Mouse (Mus musculus): ENCODE measurements around the gene Trp73. TPM values are rescaled to one million over a fixed set of nuclear protein-coding genes. Genes with fewer than 3 reads are reported as not detected.

Gene Trp73
- polyA plus RNA-seq, 1 experiment from 2014 or later, result 0.75 TPM

DNA sequence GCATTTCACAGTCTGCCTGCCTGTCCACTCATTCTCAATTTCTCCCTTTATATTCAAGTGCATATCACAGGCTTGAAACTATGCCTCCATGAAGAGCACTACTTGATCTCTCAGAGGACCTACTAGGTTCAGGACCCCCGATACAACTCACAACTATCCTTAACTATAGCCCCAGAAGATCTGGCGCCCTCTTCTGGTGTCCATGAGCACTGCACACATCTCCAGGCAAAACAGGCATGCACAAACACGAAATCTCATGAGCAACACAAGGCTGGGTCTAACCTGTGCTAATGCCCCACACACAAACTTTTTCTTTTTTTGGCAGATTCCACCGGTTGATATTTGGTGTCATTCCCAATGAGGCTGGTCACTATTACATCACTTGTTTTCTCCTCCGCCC, 94.2 kb downstream of the Trp73 start:
- H3K9ac ChIP-seq (ENCODE audit: low read length), result no peak overlapping the region
- H3K4me2 ChIP-seq (ENCODE audit: low read depth, severe bottlenecking), result no peak overlapping the region
- WGBS, result 73% methylated on average over 5 of the region's 5 CpGs
- H3K4me1 ChIP-seq (ENCODE audit: control insufficient read depth, insufficient read depth, low read length), result no peaks in the 10 kb centered on the region
- H3K4me3 ChIP-seq (ENCODE audit: low read depth, low read length), result no peak overlapping the region
- no peak overlapping the region for H3K27ac ChIP-seq (replicated peaks; ENCODE audit: low read depth, low read length)
- no peaks in the 10 kb centered on the region for H3K9me3 ChIP-seq (ENCODE audit: control insufficient read depth, low read length)
- ATAC-seq (ENCODE audit: insufficient number of reproducible peaks, low FRiP score, low TSS enrichment, low read depth) (no peak), DNase-seq (ENCODE audit: low spot score) (no peak)
- no peaks in the 10 kb centered on the region for H3K36me3 ChIP-seq (ENCODE audit: control insufficient read depth, insufficient read depth, low read length)
- H3K27me3 ChIP-seq (ENCODE audit: control insufficient read depth, insufficient read depth, low read length), result no peaks in the 10 kb centered on the region

DNA sequence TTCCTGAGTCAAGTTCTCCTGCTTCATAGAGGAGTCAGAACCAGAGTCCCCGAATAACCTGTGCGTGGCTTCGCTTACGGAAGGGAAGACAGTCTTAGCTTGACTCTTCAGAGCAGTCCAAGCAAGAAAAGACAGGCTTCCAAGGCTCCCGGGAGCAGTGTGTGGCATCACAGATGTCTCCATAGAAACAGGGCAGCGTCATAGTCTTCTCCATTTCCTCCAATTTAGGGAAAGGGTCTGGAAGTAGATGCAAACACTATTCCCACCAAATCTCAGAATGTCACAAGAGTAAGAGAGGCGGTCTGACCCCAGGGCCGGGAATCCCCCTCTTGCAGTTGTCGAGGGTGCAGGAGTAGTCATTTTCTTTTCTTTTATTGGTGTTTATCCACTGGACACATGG, 97.4 kb downstream of the Trp73 start, which contains the start of gene Ccdc27:
Gene Ccdc27, minus strand, starts transcription at position 101 of the 400 bp plus-strand sequence.
- 86% methylated on average over 9 of the region's 9 CpGs for WGBS
- Histone ChIP-seq H3K4me1 (ENCODE audit: control insufficient read depth, insufficient read depth, low read length) (no peaks in the 10 kb centered on the region), H3K4me2 (ENCODE audit: low read depth, severe bottlenecking) (no peak within 1 kb of the TSS)

DNA sequence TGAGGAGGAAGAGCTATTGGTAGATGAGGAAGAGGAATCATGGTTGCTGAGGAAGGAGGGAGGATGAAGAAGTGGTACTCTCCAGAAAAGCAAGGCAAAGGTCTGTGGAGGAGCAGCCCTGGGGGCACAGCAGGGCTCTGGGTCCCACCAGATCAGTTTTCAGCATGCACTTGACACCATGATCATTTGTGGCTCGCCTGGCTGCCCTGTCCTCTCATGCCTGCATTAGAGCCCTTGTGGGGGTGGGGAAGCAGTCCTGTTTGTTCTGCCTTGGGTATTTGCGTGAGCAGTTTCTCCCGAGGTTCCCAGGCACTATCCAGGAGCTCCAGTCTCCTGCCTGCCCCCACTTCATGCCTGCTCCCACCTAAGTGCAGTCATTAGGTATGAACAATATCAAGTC, 102.9 kb downstream of the Trp73 start:
- DNase-seq (ENCODE audit: low spot score) (no peak), ATAC-seq (ENCODE audit: insufficient number of reproducible peaks, low FRiP score, low TSS enrichment, low read depth) (no peak)
- Histone ChIP-seq H3K9me3 (ENCODE audit: control insufficient read depth, low read length) (no peaks in the 10 kb centered on the region), H3K4me3 (ENCODE audit: low read depth, low read length) (no peak overlapping the region), H3K27me3 (ENCODE audit: control insufficient read depth, insufficient read depth, low read length) (no peaks in the 10 kb centered on the region), H3K27ac (replicated peaks; ENCODE audit: low read depth, low read length) (no peak overlapping the region), H3K4me1 (ENCODE audit: control insufficient read depth, insufficient read depth, low read length) (no peaks in the 10 kb centered on the region), H3K9ac (ENCODE audit: low read length) (no peak overlapping the region), H3K4me2 (ENCODE audit: low read depth, severe bottlenecking) (no peak overlapping the region), H3K36me3 (ENCODE audit: control insufficient read depth, insufficient read depth, low read length) (no peaks in the 10 kb centered on the region)
- 43% methylated on average over 3 of the region's 3 CpGs for WGBS

More for the DNA sequence above, 97.4 kb downstream of the Trp73 start, which contains the start of gene Ccdc27:
- H3K27ac ChIP-seq (replicated peaks; ENCODE audit: low read depth, low read length), result no peak within 1 kb of the TSS
- no peak within 1 kb of the TSS for H3K9ac ChIP-seq (ENCODE audit: low read length)
- no peak within 1 kb of the TSS for H3K4me3 ChIP-seq (ENCODE audit: low read depth, low read length)
- ATAC-seq (ENCODE audit: insufficient number of reproducible peaks, low FRiP score, low TSS enrichment, low read depth) (no peak), DNase-seq (ENCODE audit: low spot score) (no peak)
- no peaks in the 10 kb centered on the region for H3K36me3 ChIP-seq (ENCODE audit: control insufficient read depth, insufficient read depth, low read length)
- H3K27me3 ChIP-seq (ENCODE audit: control insufficient read depth, insufficient read depth, low read length), result no peaks in the 10 kb centered on the region
- no peaks in the 10 kb centered on the region for H3K9me3 ChIP-seq (ENCODE audit: control insufficient read depth, low read length)

DNA sequence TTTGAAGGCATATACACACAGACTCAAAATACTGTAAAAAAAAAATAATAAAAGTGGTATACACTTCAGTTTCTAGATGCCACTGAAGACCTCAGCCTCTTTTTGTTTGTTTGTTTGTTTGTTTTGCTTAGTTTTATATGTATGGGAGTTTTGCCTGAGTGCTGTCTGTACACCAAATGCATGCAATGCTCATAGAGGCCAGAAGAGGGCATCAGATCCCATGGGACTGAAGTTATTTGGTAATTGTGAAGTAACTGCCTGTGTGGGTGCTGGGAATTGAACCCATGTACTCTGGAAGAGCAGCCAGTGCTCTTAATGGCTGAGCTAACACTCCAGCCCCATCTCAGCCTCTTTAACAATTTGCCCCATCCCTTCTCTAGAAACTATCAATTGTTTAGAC, 111.4 kb downstream of the Trp73 start:
- no peak overlapping the region for H3K9ac ChIP-seq (ENCODE audit: low read length)
- DNase-seq (ENCODE audit: low spot score) (peak; percentile 32), ATAC-seq (ENCODE audit: insufficient number of reproducible peaks, low FRiP score, low TSS enrichment, low read depth) (no peak)
- H3K9me3 ChIP-seq (ENCODE audit: control insufficient read depth, low read length), result no peaks in the 10 kb centered on the region
- H3K27ac ChIP-seq (replicated peaks; ENCODE audit: low read depth, low read length), result no peak overlapping the region
- H3K4me2 ChIP-seq (ENCODE audit: low read depth, severe bottlenecking), result no peak overlapping the region
- H3K36me3 ChIP-seq (ENCODE audit: control insufficient read depth, insufficient read depth, low read length), result no peaks in the 10 kb centered on the region
- H3K4me1 ChIP-seq (ENCODE audit: control insufficient read depth, insufficient read depth, low read length), result peaks cover 8% of the 10 kb centered on the region
- peaks cover 24% of the 10 kb centered on the region for H3K27me3 ChIP-seq (ENCODE audit: control insufficient read depth, insufficient read depth, low read length)
- no peak overlapping the region for H3K4me3 ChIP-seq (ENCODE audit: low read depth, low read length)

DNA sequence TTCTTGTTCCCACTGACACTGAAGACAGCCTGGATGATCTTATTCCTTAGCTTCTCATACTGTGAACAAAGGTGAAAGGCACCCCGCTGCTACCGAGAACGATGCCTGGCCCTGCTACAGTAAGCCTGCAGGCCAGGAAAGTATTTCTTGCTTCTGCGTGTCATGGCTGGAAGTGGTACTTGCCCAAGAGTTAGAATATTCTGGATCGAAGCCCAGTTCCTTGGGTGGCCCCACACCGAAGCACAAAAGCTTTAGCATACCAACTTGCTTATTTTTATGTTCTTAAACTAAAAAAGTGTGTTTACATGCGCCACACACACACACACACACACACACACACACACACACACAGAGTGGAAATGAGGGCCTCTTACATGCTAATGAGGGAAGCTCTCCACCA, 111.9 kb downstream of the Trp73 start:
- 80% methylated on average over 7 of the region's 7 CpGs for WGBS
- Histone ChIP-seq H3K27ac (replicated peaks; ENCODE audit: low read depth, low read length) (no peak overlapping the region), H3K9me3 (ENCODE audit: control insufficient read depth, low read length) (no peaks in the 10 kb centered on the region), H3K4me3 (ENCODE audit: low read depth, low read length) (no peak overlapping the region), H3K4me1 (ENCODE audit: control insufficient read depth, insufficient read depth, low read length) (peaks cover 8% of the 10 kb centered on the region), H3K9ac (ENCODE audit: low read length) (no peak overlapping the region), H3K36me3 (ENCODE audit: control insufficient read depth, insufficient read depth, low read length) (no peaks in the 10 kb centered on the region), H3K4me2 (ENCODE audit: low read depth, severe bottlenecking) (no peak overlapping the region), H3K27me3 (ENCODE audit: control insufficient read depth, insufficient read depth, low read length) (peaks cover 26% of the 10 kb centered on the region)
- ATAC-seq (ENCODE audit: insufficient number of reproducible peaks, low FRiP score, low TSS enrichment, low read depth) (no peak), DNase-seq (ENCODE audit: low spot score) (no peak)

DNA sequence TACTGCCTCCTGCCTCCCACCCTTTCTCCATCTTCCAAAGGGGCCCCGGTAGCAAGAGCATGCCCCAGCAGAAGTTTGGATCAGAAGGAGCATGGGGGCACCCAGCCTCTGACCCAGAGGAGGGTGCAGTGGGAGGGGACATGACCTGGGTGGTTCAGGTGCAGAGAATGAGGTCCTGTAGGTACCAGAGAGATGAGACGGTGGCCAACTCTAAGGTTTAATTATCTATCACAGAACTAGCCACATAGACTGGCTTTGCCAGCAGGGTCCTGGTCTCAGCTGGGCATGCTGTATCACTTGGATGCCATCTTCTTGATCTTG, 113.6 kb downstream of the Trp73 start:
- no peak overlapping the region for H3K9ac ChIP-seq (ENCODE audit: low read length)
- no peaks in the 10 kb centered on the region for H3K9me3 ChIP-seq (ENCODE audit: control insufficient read depth, low read length)
- peaks cover 8% of the 10 kb centered on the region for H3K4me1 ChIP-seq (ENCODE audit: control insufficient read depth, insufficient read depth, low read length)
- H3K4me2 ChIP-seq (ENCODE audit: low read depth, severe bottlenecking), result peak overlapping the region; percentile 45
- ATAC-seq (ENCODE audit: insufficient number of reproducible peaks, low FRiP score, low TSS enrichment, low read depth) (no peak), DNase-seq (ENCODE audit: low spot score) (no peak)
- 28% methylated on average over 2 of the region's 2 CpGs for WGBS
- peaks cover 26% of the 10 kb centered on the region for H3K27me3 ChIP-seq (ENCODE audit: control insufficient read depth, insufficient read depth, low read length)
- H3K27ac ChIP-seq (replicated peaks; ENCODE audit: low read depth, low read length), result no peak overlapping the region
- H3K4me3 ChIP-seq (ENCODE audit: low read depth, low read length), result peak overlapping the region; percentile 20; the same call in 1 of the 2 replicates
- peaks cover 9% of the 10 kb centered on the region for H3K36me3 ChIP-seq (ENCODE audit: control insufficient read depth, insufficient read depth, low read length)

DNA sequence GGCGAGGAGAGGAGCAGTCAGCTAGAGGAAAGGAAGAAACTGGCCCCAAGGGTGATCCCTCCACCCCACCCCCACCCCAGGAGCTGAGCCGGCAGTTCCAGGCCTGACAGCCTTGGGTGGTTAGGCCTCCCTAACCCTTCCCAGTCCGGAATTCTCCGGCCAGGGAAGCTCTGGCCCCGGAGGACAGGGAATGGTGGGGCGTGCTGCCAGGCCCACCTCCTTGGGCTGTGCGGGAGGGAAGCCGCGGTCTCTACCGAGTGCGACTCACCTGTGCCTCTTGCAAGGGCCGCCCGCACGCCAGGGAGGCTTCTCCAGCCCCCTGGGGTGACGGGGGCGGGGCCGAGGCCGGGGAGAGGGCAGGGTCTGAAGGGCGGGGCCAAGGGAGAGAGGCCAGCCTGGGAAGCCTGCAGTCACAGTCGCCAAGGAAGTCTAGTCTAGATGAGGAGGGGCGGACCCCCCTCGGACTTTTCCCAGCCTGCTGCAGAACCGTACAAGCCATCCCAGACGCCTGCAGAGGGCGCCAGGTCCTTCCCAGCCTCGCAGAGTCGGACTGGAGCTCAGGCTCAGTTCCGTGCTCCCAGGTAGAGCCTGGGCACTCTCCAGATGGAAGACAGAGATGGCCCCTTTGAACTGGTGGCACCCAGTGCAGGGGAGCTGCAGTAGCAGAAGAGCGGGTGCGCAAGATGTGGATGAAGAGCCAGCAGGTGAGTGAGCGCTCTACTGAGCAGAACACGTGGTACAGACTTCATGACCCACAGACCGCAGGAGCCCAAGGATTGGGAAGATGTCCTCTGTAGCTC, 114.2 kb downstream of the Trp73 start, which contains the start of gene Smim1:
Gene Smim1, minus strand, starts transcription at position 590 of the 800 bp plus-strand sequence.
- WGBS, result 2% methylated on average over 33 of the region's 33 CpGs
- H3K36me3 ChIP-seq (ENCODE audit: control insufficient read depth, insufficient read depth, low read length), result peaks cover 14% of the 10 kb centered on the region
- peaks cover 26% of the 10 kb centered on the region for H3K27me3 ChIP-seq (ENCODE audit: control insufficient read depth, insufficient read depth, low read length)
- peak within 1 kb of the TSS; percentile 20 for H3K4me3 ChIP-seq (ENCODE audit: low read depth, low read length)
- ATAC-seq (ENCODE audit: insufficient number of reproducible peaks, low FRiP score, low TSS enrichment, low read depth) (peak; percentile 25; the same call in 1 of the 2 replicates), DNase-seq (ENCODE audit: low spot score) (peak; percentile 68)
- no peaks in the 10 kb centered on the region for H3K9me3 ChIP-seq (ENCODE audit: control insufficient read depth, low read length)
- peaks cover 8% of the 10 kb centered on the region for H3K4me1 ChIP-seq (ENCODE audit: control insufficient read depth, insufficient read depth, low read length)
- H3K27ac ChIP-seq (replicated peaks; ENCODE audit: low read depth, low read length), result no peak within 1 kb of the TSS
- H3K9ac ChIP-seq (ENCODE audit: low read length), result peak within 1 kb of the TSS; percentile 40; the same call in 1 of the 2 replicates
- peak within 1 kb of the TSS; percentile 45 for H3K4me2 ChIP-seq (ENCODE audit: low read depth, severe bottlenecking)

DNA sequence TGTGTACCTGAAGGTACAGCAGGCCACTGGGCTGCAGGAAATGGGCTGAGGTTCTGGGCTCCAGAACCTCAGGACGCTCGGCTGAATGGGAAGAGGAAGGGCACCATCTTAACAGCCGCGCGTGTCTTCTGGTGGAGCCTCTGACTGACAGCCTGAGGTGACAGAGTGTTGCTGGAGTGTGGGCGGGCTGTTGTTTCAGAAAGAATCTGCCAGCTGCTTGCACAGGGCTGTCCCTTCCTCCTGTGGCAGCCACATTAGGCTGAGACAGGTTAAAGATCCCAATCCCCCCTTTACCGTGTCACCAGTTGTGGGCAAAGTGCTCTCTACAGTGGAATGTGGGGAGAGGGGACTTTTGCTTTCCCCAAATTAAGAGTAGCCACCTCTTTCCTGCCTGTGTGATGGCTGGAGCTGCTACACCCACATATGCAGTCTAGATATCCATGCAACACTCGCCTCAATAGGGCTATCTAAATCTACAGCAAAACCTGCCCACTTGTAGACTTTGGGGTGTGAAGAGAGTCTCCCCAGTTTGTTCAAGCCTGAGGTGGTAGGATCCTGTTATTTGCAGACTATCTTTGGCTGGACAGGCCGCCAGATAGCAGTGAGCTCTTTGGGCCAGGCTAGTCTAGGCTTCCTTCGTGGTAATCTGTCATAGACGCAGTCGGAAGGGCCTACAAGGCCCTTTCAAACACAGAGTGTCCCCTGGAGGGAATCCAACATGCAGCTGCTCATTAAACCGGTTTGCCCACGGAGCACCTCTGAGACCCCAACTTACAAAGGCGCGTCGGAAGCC, 115.1 kb downstream of the Trp73 start:
- ATAC-seq (ENCODE audit: insufficient number of reproducible peaks, low FRiP score, low TSS enrichment, low read depth) (no peak), DNase-seq (ENCODE audit: low spot score) (no peak)
- Histone ChIP-seq H3K9me3 (ENCODE audit: control insufficient read depth, low read length) (no peaks in the 10 kb centered on the region), H3K4me2 (ENCODE audit: low read depth, severe bottlenecking) (peak overlapping the region; percentile 45; the same call in 1 of the 2 replicates), H3K27me3 (ENCODE audit: control insufficient read depth, insufficient read depth, low read length) (peaks cover 26% of the 10 kb centered on the region), H3K4me1 (ENCODE audit: control insufficient read depth, insufficient read depth, low read length) (peaks cover 8% of the 10 kb centered on the region), H3K9ac (ENCODE audit: low read length) (no peak overlapping the region), H3K27ac (replicated peaks; ENCODE audit: low read depth, low read length) (no peak overlapping the region), H3K36me3 (ENCODE audit: control insufficient read depth, insufficient read depth, low read length) (peaks cover 21% of the 10 kb centered on the region), H3K4me3 (ENCODE audit: low read depth, low read length) (no peak overlapping the region)
- 39% methylated on average over 17 of the region's 17 CpGs for WGBS

All from limb, embryonic 11.5 days (tissue).